Mouse (Mus musculus): ENCODE measurements at regions not wholly inside any gene's neighbourhood (a gene's known extent, or its start where the extent isn't known, plus 50 kb on each side); places are given as distances from the start of the nearest gene placed in this dataset.

- DNase-seq (ENCODE audit: low spot score in 2 of 2): no peak
Observed at GRCm38 (mm10) chr17:88910144-88910543, 118.4 kb upstream of the Lhcgr start.

- DNase-seq (ENCODE audit: low spot score in 2 of 2): no peak
Observed at GRCm38 (mm10) chr17:88901742-88902141, 110.0 kb upstream of the Lhcgr start.

- no peak for DNase-seq (ENCODE audit: low spot score in 2 of 2)
Observed at GRCm38 (mm10) chr17:88900904-88901303, 109.1 kb upstream of the Lhcgr start.

- no peak for DNase-seq (ENCODE audit: low spot score in 2 of 2)
Observed at GRCm38 (mm10) chr17:88898705-88899668, 107.2 kb upstream of the Lhcgr start.

GRCm38 (mm10) chr17:88893451-88893850 lies 101.7 kb upstream of the Lhcgr start:
- DNase-seq (ENCODE audit: low spot score in 2 of 2): no peak

- DNase-seq (ENCODE audit: low spot score in 2 of 2): no peak
Observed at GRCm38 (mm10) chr17:88885526-88885925, 93.7 kb upstream of the Lhcgr start.

GRCm38 (mm10) chr17:88879736-88880135 lies 87.9 kb upstream of the Lhcgr start:
- no peak for DNase-seq (ENCODE audit: low spot score in 2 of 2)

- DNase-seq (ENCODE audit: low spot score in 2 of 2): no peak
Observed at GRCm38 (mm10) chr17:88870342-88870985, 78.7 kb upstream of the Lhcgr start.

- no peak for DNase-seq (ENCODE audit: low spot score in 2 of 2)
Observed at GRCm38 (mm10) chr17:88864631-88865030, 72.8 kb upstream of the Lhcgr start.

GRCm38 (mm10) chr17:88864214-88864613 lies 72.4 kb upstream of the Lhcgr start:
- DNase-seq (ENCODE audit: low spot score in 2 of 2): no peak

- DNase-seq (ENCODE audit: low spot score in 2 of 2): no peak
Observed at GRCm38 (mm10) chr17:88861128-88861527, 69.3 kb upstream of the Lhcgr start.

- no peak for DNase-seq (ENCODE audit: low spot score in 2 of 2)
Observed at GRCm38 (mm10) chr17:88860576-88860975, 68.8 kb upstream of the Lhcgr start.

GRCm38 (mm10) chr17:88858666-88859065 lies 66.9 kb upstream of the Lhcgr start:
- DNase-seq (ENCODE audit: low spot score in 2 of 2): peak; percentile 8 to 10

GRCm38 (mm10) chr17:88847255-88847654 lies 55.5 kb upstream of the Lhcgr start:
- DNase-seq (ENCODE audit: low spot score in 2 of 2): peak; percentile 5 to 13

GRCm38 (mm10) chr17:88845278-88845677 lies 53.5 kb upstream of the Lhcgr start:
- DNase-seq (ENCODE audit: low spot score in 2 of 2): no peak

Measured in frontal cortex, postnatal 36 days (tissue).